Mouse (Mus musculus) urinary bladder, postnatal 10 days (tissue): Measurements from ENCODE around the gene Ovol2.

Source experiments
- DNase-seq: peaks from one replicate; pipeline ENCODE4 v3.0.0; 2022; ENCODE audit warnings: low spot score

Ovol2 gene

GRCm38 (mm10) chr2:144267004-144267730, 64.8 kb downstream of the Ovol2 start:
- DNase-seq = no peak

- no peak for DNase-seq
These were observed 65.8 kb downstream of the Ovol2 start for GRCm38 (mm10) chr2:144265916-144266683.

- no peak for DNase-seq
These were observed 66.8 kb downstream of the Ovol2 start for GRCm38 (mm10) chr2:144265120-144265488.

GRCm38 (mm10) chr2:144264398-144265119, 67.4 kb downstream of the Ovol2 start:
- no peak for DNase-seq

GRCm38 (mm10) chr2:144262837-144263236, 69.1 kb downstream of the Ovol2 start:
- DNase-seq = no peak
